Mouse (Mus musculus) kidney, embryonic 14.5 days (tissue): ENCODE results near the gene Hnf4a. TPM values are rescaled to one million over a fixed set of nuclear protein-coding genes. Genes with fewer than 3 reads are reported as not detected.

Experiments
- polyA plus RNA-seq: library from polyadenylated mRNA; unstranded; fragments of >200 nt; fragmentation: Nextera tagmentation; extraction: Ambion mirVana; gene quantifications from 2 replicates; pipeline ENCODE4 v1.2.1, GENCODE M21; 2014

The Hnf4a gene
- polyA plus RNA-seq, 1 experiment from 2014 or later = 10.7 TPM

Other genes with a start within 250 kb of the Hnf4a start
- 1.0 and 1.6 TPM in 2 replicates for gene Jph2, start 108.8 kb upstream of the Hnf4a start, polyA plus RNA-seq
- 74.4 and 93.3 TPM in 2 replicates for gene Oser1, start 82.1 kb upstream of the Hnf4a start, polyA plus RNA-seq
- 0.41 and 0.74 TPM in 2 replicates for gene Gdap1l1, start 68.3 kb upstream of the Hnf4a start, polyA plus RNA-seq
- 5.0 and 9.3 TPM in 2 replicates for gene Fitm2, start 34.2 kb upstream of the Hnf4a start, polyA plus RNA-seq
- gene R3hdml, start 14.5 kb upstream of the Hnf4a start, polyA plus RNA-seq = 26.3 and 29.5 TPM in 2 replicates
- gene Ttpal, start 95.5 kb downstream of the Hnf4a start, polyA plus RNA-seq = 16.0 and 40.3 TPM in 2 replicates
- 35.4 and 43.0 TPM in 2 replicates for gene Serinc3, start 138.3 kb downstream of the Hnf4a start, polyA plus RNA-seq
- 187 and 203 TPM in 2 replicates for gene Pkig, start 151.6 kb downstream of the Hnf4a start, polyA plus RNA-seq
- gene Ada, start 243.4 kb downstream of the Hnf4a start, polyA plus RNA-seq = 9.7 and 10.1 TPM in 2 replicates